Mouse (Mus musculus) hindbrain, embryonic 10.5 days (tissue): Measurements from ENCODE around the gene Coa7. TPM values are rescaled to one million over a fixed set of nuclear protein-coding genes. Genes with fewer than 3 reads are reported as not detected.

ENCODE experiments used
- DNase-seq: peaks from one replicate; pipeline ENCODE4 v3.0.0-alpha.2; 2017; ENCODE audit warnings: low spot score
- H3K27ac ChIP-seq: fragments of 300-500 bp; sonication (generic); 2 replicates; pipeline ENCODE4 v1.5.1; 2016; ENCODE audit warnings: mild to moderate bottlenecking, moderate library complexity
- H3K27me3 ChIP-seq: fragments of 300-500 bp; sonication (generic); 2 replicates; pipeline ENCODE4 v1.6.1; 2016; ENCODE audit warnings: mild to moderate bottlenecking; ENCODE audit not compliant: poor library complexity, insufficient read depth, severe bottlenecking
- H3K36me3 ChIP-seq: fragments of 300-500 bp; sonication (generic); 2 replicates; pipeline ENCODE4 v1.6.1; 2016; ENCODE audit warnings: mild to moderate bottlenecking, moderate library complexity
- H3K4me1 ChIP-seq: fragments of 300-500 bp; sonication (generic); replicated peaks from 2 replicates; pipeline ENCODE4 v1.6.1; 2016; ENCODE audit warnings: mild to moderate bottlenecking
- H3K4me3 ChIP-seq: fragments of 300-500 bp; sonication (generic); 2 replicates; pipeline ENCODE4 v1.5.1; 2016; ENCODE audit warnings: mild to moderate bottlenecking, moderate library complexity
- H3K9me3 ChIP-seq: fragments of 300-500 bp; sonication (generic); 2 replicates; pipeline ENCODE4 v1.6.1; 2016; ENCODE audit warnings: mild to moderate bottlenecking, moderate library complexity
- WGBS: fragments of 180-500 bp; shearing (Covaris S2); methylation state at CpG from one replicate; pipeline ENCODE4 v1.1.7; 2016; 5-methylcytosine and 5-hydroxymethylcytosine counted together
- polyA plus RNA-seq: library from polyadenylated mRNA; unstranded; fragments of >200 nt; fragmentation: Nextera tagmentation; extraction: Ambion mirVana; gene quantifications from 2 replicates; pipeline ENCODE4 v1.2.1, GENCODE M21; 2016

Gene Coa7
- polyA plus RNA-seq, 1 experiment from 2014 or later: 68.6 TPM

- DNase-seq: no peak
- H3K27ac ChIP-seq: no peak overlapping the region
- no peak overlapping the region for H3K4me3 ChIP-seq
- WGBS: 85% methylated on average over 3 of the region's 3 CpGs
- H3K4me1 ChIP-seq: peaks cover 13% of the 10 kb centered on the region
- no peaks in the 10 kb centered on the region for H3K36me3 ChIP-seq
- H3K9me3 ChIP-seq: no peaks in the 10 kb centered on the region
- H3K27me3 ChIP-seq: no peaks in the 10 kb centered on the region
Measured at GRCm38 (mm10) chr4:108372166-108372565, 44.2 kb downstream of the Coa7 start.

GRCm38 (mm10) chr4:108379476-108379875 is 51.5 kb downstream of the Coa7 start:
- H3K4me1 ChIP-seq: peaks cover 31% of the 10 kb centered on the region
- H3K27me3 ChIP-seq: peaks cover 36% of the 10 kb centered on the region
- H3K9me3 ChIP-seq: no peaks in the 10 kb centered on the region
- WGBS: 78% methylated on average over 3 of the region's 3 CpGs
- no peak overlapping the region for H3K4me3 ChIP-seq
- no peaks in the 10 kb centered on the region for H3K36me3 ChIP-seq
- DNase-seq: no peak
- peak overlapping the region; percentile 53; the same call in 1 of the 2 replicates for H3K27ac ChIP-seq

GRCm38 (mm10) chr4:108380146-108380545 is 52.2 kb downstream of the Coa7 start:
- Histone ChIP-seq H3K4me3 (no peak overlapping the region), H3K27ac (peak overlapping the region; percentile 53; the same call in 1 of the 2 replicates), H3K9me3 (no peaks in the 10 kb centered on the region), H3K36me3 (no peaks in the 10 kb centered on the region), H3K27me3 (peaks cover 43% of the 10 kb centered on the region), H3K4me1 (peaks cover 31% of the 10 kb centered on the region)
- WGBS: 21% methylated on average over 1 of the region's 1 CpGs
- no peak for DNase-seq

GRCm38 (mm10) chr4:108383183-108383714 is 55.3 kb downstream of the Coa7 start, which contains the start of gene Shisal2a:
Gene Shisal2a (minus strand): TSS chr4:108383349.
- peak within 1 kb of the TSS; percentile 85 for H3K27ac ChIP-seq
- peak; percentile 53 for DNase-seq
- 2% methylated on average over 55 of the region's 55 CpGs for WGBS

GRCm38 (mm10) chr4:108386087-108386486 is 58.1 kb downstream of the Coa7 start:
- no peak for DNase-seq
- WGBS: 24% methylated on average over 1 of the region's 1 CpGs
- peaks cover 51% of the 10 kb centered on the region for H3K27me3 ChIP-seq
- no peak overlapping the region for H3K4me3 ChIP-seq
- H3K4me1 ChIP-seq: peaks cover 36% of the 10 kb centered on the region
- no peaks in the 10 kb centered on the region for H3K36me3 ChIP-seq
- H3K27ac ChIP-seq: no peak overlapping the region
- no peaks in the 10 kb centered on the region for H3K9me3 ChIP-seq

More at GRCm38 (mm10) chr4:108383183-108383714, 55.3 kb downstream of the Coa7 start, which contains the start of gene Shisal2a:
- Histone ChIP-seq H3K36me3 (no peaks in the 10 kb centered on the region), H3K4me1 (peaks cover 45% of the 10 kb centered on the region), H3K4me3 (peak within 1 kb of the TSS; percentile 61), H3K9me3 (no peaks in the 10 kb centered on the region), H3K27me3 (peaks cover 48% of the 10 kb centered on the region)

- peak overlapping the region; percentile 45 for H3K4me3 ChIP-seq
- peaks cover 40% of the 10 kb centered on the region for H3K27me3 ChIP-seq
- H3K4me1 ChIP-seq: peaks cover 36% of the 10 kb centered on the region
- H3K36me3 ChIP-seq: no peaks in the 10 kb centered on the region
- DNase-seq: peak; percentile 32
- WGBS: 40% methylated on average over 4 of the region's 4 CpGs
- H3K9me3 ChIP-seq: no peaks in the 10 kb centered on the region
- peak overlapping the region; percentile 90 for H3K27ac ChIP-seq
Measured at GRCm38 (mm10) chr4:108387106-108387505, 59.2 kb downstream of the Coa7 start.

GRCm38 (mm10) chr4:108387681-108388253 is 59.8 kb downstream of the Coa7 start:
- H3K36me3 ChIP-seq: no peaks in the 10 kb centered on the region
- peak overlapping the region; percentile 90 for H3K27ac ChIP-seq
- DNase-seq: peak; percentile 75
- H3K27me3 ChIP-seq: peaks cover 34% of the 10 kb centered on the region
- 7% methylated on average over 18 of the region's 18 CpGs for WGBS
- H3K9me3 ChIP-seq: no peaks in the 10 kb centered on the region
- peaks cover 36% of the 10 kb centered on the region for H3K4me1 ChIP-seq
- H3K4me3 ChIP-seq: peak overlapping the region; percentile 45

- H3K27ac ChIP-seq: no peak overlapping the region
- DNase-seq: no peak
- H3K36me3 ChIP-seq: no peaks in the 10 kb centered on the region
- peaks cover 27% of the 10 kb centered on the region for H3K4me1 ChIP-seq
- H3K27me3 ChIP-seq: peaks cover 24% of the 10 kb centered on the region
- no peak overlapping the region for H3K4me3 ChIP-seq
- WGBS: 83% methylated on average over 3 of the region's 3 CpGs
- no peaks in the 10 kb centered on the region for H3K9me3 ChIP-seq
Measured at GRCm38 (mm10) chr4:108388741-108389140, 60.8 kb downstream of the Coa7 start.

GRCm38 (mm10) chr4:108391124-108391523 is 63.2 kb downstream of the Coa7 start:
- Histone ChIP-seq H3K9me3 (peaks cover 5% of the 10 kb centered on the region; the same call in 1 of the 2 replicates), H3K4me1 (peaks cover 22% of the 10 kb centered on the region), H3K4me3 (no peak overlapping the region), H3K27me3 (0 out of 2 replicates have a peak, but pooled peaks cover 5% of the 10 kb centered on the region), H3K27ac (no peak overlapping the region), H3K36me3 (no peaks in the 10 kb centered on the region)
- no peak for DNase-seq
- WGBS: 75% methylated on average over 5 of the region's 5 CpGs

Other genes with a start within 250 kb of the Coa7 start
- gene Podn, start 231.7 kb upstream of the Coa7 start, polyA plus RNA-seq: 0.34 TPM in 1 of 2 replicates, not detected in the other
- gene Scp2, start 183.1 kb upstream of the Coa7 start, polyA plus RNA-seq: 186 and 213 TPM in 2 replicates
- 15.9 and 18.6 TPM in 2 replicates for gene Echdc2, start 162.7 kb upstream of the Coa7 start, polyA plus RNA-seq
- gene Zyg11a, start 110.1 kb upstream of the Coa7 start, polyA plus RNA-seq: 0.07 TPM in 1 of 2 replicates, not detected in the other
- 13.0 and 17.0 TPM in 2 replicates for gene Zyg11b, start 27.0 kb upstream of the Coa7 start, polyA plus RNA-seq
- 1.1 and 2.4 TPM in 2 replicates for gene Shisal2a, start 55.2 kb downstream of the Coa7 start, polyA plus RNA-seq
- 45.9 and 56.0 TPM in 2 replicates for gene Gpx7, start 78.8 kb downstream of the Coa7 start, polyA plus RNA-seq
- 62.4 and 81.0 TPM in 2 replicates for gene Tut4, start 131.3 kb downstream of the Coa7 start, polyA plus RNA-seq